Mouse (Mus musculus) thymus, adult 2 months (tissue): ENCODE measurements around the gene Zfp317.

Experiments
- CTCF ChIP-seq: fragments of 200-500 bp; IDR thresholded peaks from 2 replicates; pipeline ENCODE4 v1.5.1; 2012; ENCODE audit warnings: mild to moderate bottlenecking, control low read depth, low read length, moderate library complexity, borderline replicate concordance; ENCODE audit not compliant: control insufficient read depth, poor library complexity, insufficient read depth; ENCODE audit errors: extremely low read depth
- POLR2A ChIP-seq: fragments of 200-500 bp; IDR thresholded peaks from 2 replicates; pipeline ENCODE4 v1.6.1; 2012; ENCODE audit warnings: mild to moderate bottlenecking, low read length, control low read depth, moderate library complexity; ENCODE audit not compliant: control insufficient read depth, poor library complexity, insufficient read depth; ENCODE audit errors: extremely low read depth

- TF ChIP-seq CTCF: no peak
- no peak for TF ChIP-seq POLR2A
Measured at GRCm38 (mm10) chr9:19692430-19692829, 70.5 kb downstream of the Zfp317 start.
